ENCODE assay signal across 20 mouse cellular contexts in the genomic region with DNA sequence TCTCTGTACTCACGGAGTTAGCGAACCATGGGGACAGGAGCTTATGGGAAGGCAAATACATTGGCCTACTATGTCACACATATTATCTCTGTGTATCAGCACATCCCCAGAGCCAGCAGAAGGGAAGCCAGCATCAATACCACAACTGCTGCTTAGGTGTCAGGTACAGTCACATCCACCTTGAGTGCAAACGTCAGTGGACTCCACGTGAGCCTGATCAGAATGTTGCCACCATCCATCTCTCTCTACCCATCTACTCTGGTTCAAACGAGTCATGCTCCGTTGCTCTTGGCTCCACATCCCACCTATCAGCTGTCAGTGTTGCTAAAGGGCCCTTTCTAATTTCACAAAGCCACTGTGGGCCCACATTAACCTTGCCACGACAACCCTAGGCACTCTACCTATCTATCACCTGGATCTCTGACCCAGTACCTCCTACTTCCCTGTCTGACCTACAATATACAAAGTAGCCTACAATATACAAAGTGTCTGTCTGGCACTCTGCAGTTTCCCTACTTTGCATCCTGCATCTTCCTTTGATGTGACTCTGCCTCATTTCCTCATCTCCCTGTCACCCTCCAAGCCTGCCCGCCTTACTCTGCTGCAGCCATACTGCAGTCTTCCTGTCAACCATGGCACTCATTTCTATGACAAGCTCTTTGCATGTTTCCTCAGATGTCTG.
DNase-seq lines count a peak whose midpoint lies in the region; ATAC-seq and TF ChIP-seq lines count a peak whose summit lies in the region.
"Had no signal": no experiment of that assay in that cellular context is flagged by ENCODE, and none has a peak within 500 bp of the region (broad histone marks: within the 10 kb centered on the region; RNA-seq: fewer than 3 reads in every experiment).

No protein-coding gene starts in this region.

- H3K4me1 ChIP-seq in forebrain, embryonic 15.5 days: 0 out of 2 replicates have a peak, but pooled peaks cover 5% of the 10 kb centered on the region
- no peaks in the 10 kb centered on the region for H3K4me1 ChIP-seq in forebrain, embryonic 14.5 days (ENCODE audit: control insufficient read depth, insufficient read depth, low read length)
- peaks cover 15% of the 10 kb centered on the region for H3K4me1 ChIP-seq in lung, embryonic 15.5 days
- H3K4me1 ChIP-seq in thymus, adult 2 months (replicated peaks; ENCODE audit: control insufficient read depth, insufficient read depth, low read length): peaks cover 24% of the 10 kb centered on the region

- H3K4me2 ChIP-seq in forebrain, embryonic 15.5 days (replicated peaks): no peak overlapping the region
- H3K4me2 ChIP-seq in forebrain, embryonic 14.5 days (ENCODE audit: low read length): no peak overlapping the region
- no peak overlapping the region for H3K4me2 ChIP-seq in lung, embryonic 15.5 days
- H3K4me2 ChIP-seq: liver, embryonic 13.5 days had no signal

- 58% methylated on average over 8 of the region's 8 CpGs for WGBS in forebrain, embryonic 15.5 days
- WGBS in forebrain, embryonic 14.5 days: 62% methylated on average over 8 of the region's 8 CpGs
- WGBS in lung, embryonic 15.5 days: 42% methylated on average over 8 of the region's 8 CpGs
- WGBS in thymus, adult 2 months: 65% methylated on average over 8 of the region's 8 CpGs

- no peaks in the 10 kb centered on the region for H3K36me3 ChIP-seq in forebrain, embryonic 15.5 days
- H3K36me3 ChIP-seq in forebrain, embryonic 14.5 days (ENCODE audit: control insufficient read depth, insufficient read depth, low read length): no peaks in the 10 kb centered on the region
- no peaks in the 10 kb centered on the region for H3K36me3 ChIP-seq in lung, embryonic 15.5 days
- H3K36me3 ChIP-seq in thymus, adult 2 months (ENCODE audit: control insufficient read depth, insufficient read depth, low read length): no peaks in the 10 kb centered on the region
- H3K36me3 ChIP-seq: heart, embryonic 12.5 days; limb, embryonic 12.5 days; liver, embryonic 13.5 days; midbrain, embryonic 12.5 days had no signal

- ATAC-seq in forebrain, embryonic 15.5 days (replicated peaks): peak; percentile 32; the same call in 1 of the 2 replicates
- no peak for ATAC-seq in forebrain, embryonic 14.5 days
- 0 out of 2 replicates have a peak, but pooled peaks have one; percentile 5 for ATAC-seq in lung, embryonic 15.5 days (ENCODE audit: borderline replicate concordance, extremely low read depth, low FRiP score, low TSS enrichment)

- no peak overlapping the region for H3K9ac ChIP-seq in forebrain, embryonic 15.5 days (replicated peaks)
- no peak overlapping the region for H3K9ac ChIP-seq in forebrain, embryonic 14.5 days (ENCODE audit: low read length)
- no peak overlapping the region for H3K9ac ChIP-seq in lung, embryonic 15.5 days
- H3K9ac ChIP-seq: heart, embryonic 12.5 days; limb, embryonic 12.5 days; liver, embryonic 13.5 days; midbrain, embryonic 12.5 days had no signal

- TF ChIP-seq POLR2A in thymus, adult 2 months (IDR thresholded peaks at IDR 0.05; ENCODE audit: control insufficient read depth, extremely low read depth, insufficient read depth, low read length, poor library complexity): no peak

- H3K4me3 ChIP-seq in forebrain, embryonic 15.5 days: no peak overlapping the region
- H3K4me3 ChIP-seq in forebrain, embryonic 14.5 days (ENCODE audit: low read depth, low read length): no peak overlapping the region
- no peak overlapping the region for H3K4me3 ChIP-seq in lung, embryonic 15.5 days
- no peak overlapping the region for H3K4me3 ChIP-seq in thymus, adult 2 months (ENCODE audit: control insufficient read depth, insufficient read depth, low read length)
- H3K4me3 ChIP-seq: erythroblast, embryonic 14.5 days; heart, embryonic 12.5 days; left cerebral cortex, adult 2 months; limb, embryonic 12.5 days; liver, embryonic 13.5 days; midbrain, embryonic 12.5 days had no signal

- DNase-seq in forebrain, embryonic 14.5 days (ENCODE audit: low spot score): no peak
- no peak for DNase-seq in lung, postnatal 36 days
- DNase-seq in thymus, postnatal 25 days: peak; percentile 25
- DNase-seq in thymus, adult 2 months: no peak
- no peak for DNase-seq in adrenal gland, postnatal 25 days
- no peak for DNase-seq in gastrocnemius, adult 18-20 months (ENCODE audit: low spot score)
- DNase-seq: adrenal gland, adult 8-10 months; cerebellum, adult 11 months; cerebellum, postnatal 25 days; heart, postnatal 36 days; liver, embryonic 13.5 days had no signal

- no peak overlapping the region for H3K27ac ChIP-seq in forebrain, embryonic 15.5 days (replicated peaks)
- H3K27ac ChIP-seq in forebrain, embryonic 14.5 days (ENCODE audit: low read depth, low read length): no peak overlapping the region
- no peak overlapping the region for H3K27ac ChIP-seq in lung, embryonic 15.5 days
- no peak overlapping the region for H3K27ac ChIP-seq in thymus, adult 2 months (ENCODE audit: control insufficient read depth, insufficient read depth, low read length)
- H3K27ac ChIP-seq: kidney, postnatal 0 days; left cerebral cortex, adult 2 months; limb, embryonic 12.5 days; liver, embryonic 13.5 days; midbrain, embryonic 12.5 days; stomach, postnatal 0 days had no signal

- H3K27me3 ChIP-seq in forebrain, embryonic 15.5 days: no peaks in the 10 kb centered on the region
- no peaks in the 10 kb centered on the region for H3K27me3 ChIP-seq in forebrain, embryonic 14.5 days (replicated peaks; ENCODE audit: control insufficient read depth, insufficient read depth, low read length)
- no peaks in the 10 kb centered on the region for H3K27me3 ChIP-seq in lung, embryonic 15.5 days
- no peaks in the 10 kb centered on the region for H3K27me3 ChIP-seq in thymus, adult 2 months (ENCODE audit: control insufficient read depth, insufficient read depth, low read length)
- H3K27me3 ChIP-seq: heart, embryonic 12.5 days; limb, embryonic 12.5 days; liver, embryonic 13.5 days; midbrain, embryonic 12.5 days had no signal

- H3K9me3 ChIP-seq in forebrain, embryonic 15.5 days: no peaks in the 10 kb centered on the region
- no peaks in the 10 kb centered on the region for H3K9me3 ChIP-seq in forebrain, embryonic 14.5 days (replicated peaks; ENCODE audit: control insufficient read depth, low read length)
- no peaks in the 10 kb centered on the region for H3K9me3 ChIP-seq in lung, embryonic 15.5 days
- H3K9me3 ChIP-seq: liver, embryonic 13.5 days; midbrain, embryonic 12.5 days had no signal

- TF ChIP-seq CTCF in thymus, adult 2 months (IDR thresholded peaks at IDR 0.05; ENCODE audit: borderline replicate concordance, control insufficient read depth, extremely low read depth, insufficient read depth, low read length, poor library complexity): no peak
